Mouse (Mus musculus) adrenal gland, postnatal 10 days (tissue): Measurements from ENCODE around the gene Slc16a6. TPM values are rescaled to one million over a fixed set of nuclear protein-coding genes. Genes with fewer than 3 reads are reported as not detected.

Source experiments
- DNase-seq: peaks from one replicate; pipeline ENCODE4 v3.0.0; 2021; ENCODE audit warnings: mixed read lengths
- total RNA-seq, 2 experiments: library from RNA; stranded (reverse); gene quantifications; 2 replicates each; pipeline ENCODE4 v1.2.3; 2021

The Slc16a6 gene
- total RNA-seq, 2 experiments from 2014 or later: 2.7 to 3.9 TPM

DNA sequence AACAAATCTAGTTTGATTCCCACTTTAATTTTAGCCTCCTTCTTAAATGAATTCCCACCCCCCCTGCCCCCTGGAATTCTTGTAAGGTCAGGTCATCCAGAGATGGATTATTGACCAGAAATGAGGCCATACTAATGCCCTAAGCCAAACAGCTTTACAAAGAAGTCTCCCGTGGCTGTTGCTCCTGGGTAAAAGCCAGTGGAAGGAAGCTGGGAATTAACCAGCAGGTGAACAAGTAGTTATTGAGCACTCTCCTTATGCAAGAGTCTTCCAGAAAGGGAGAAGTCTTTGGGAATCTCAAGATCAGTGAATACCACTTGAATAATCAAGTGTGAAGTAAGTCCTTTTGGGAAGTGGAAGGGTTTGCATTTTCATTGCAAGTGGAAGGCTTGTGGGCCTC is 13.7 kb upstream of the Slc16a6 start:
- no peak for DNase-seq

GRCm38 (mm10) chr11:109485398-109486045 is 12.1 kb upstream of the Slc16a6 start:
- DNase-seq: peak; percentile 62

GRCm38 (mm10) chr11:109480440-109480839 is 7.0 kb upstream of the Slc16a6 start:
- no peak for DNase-seq

DNA sequence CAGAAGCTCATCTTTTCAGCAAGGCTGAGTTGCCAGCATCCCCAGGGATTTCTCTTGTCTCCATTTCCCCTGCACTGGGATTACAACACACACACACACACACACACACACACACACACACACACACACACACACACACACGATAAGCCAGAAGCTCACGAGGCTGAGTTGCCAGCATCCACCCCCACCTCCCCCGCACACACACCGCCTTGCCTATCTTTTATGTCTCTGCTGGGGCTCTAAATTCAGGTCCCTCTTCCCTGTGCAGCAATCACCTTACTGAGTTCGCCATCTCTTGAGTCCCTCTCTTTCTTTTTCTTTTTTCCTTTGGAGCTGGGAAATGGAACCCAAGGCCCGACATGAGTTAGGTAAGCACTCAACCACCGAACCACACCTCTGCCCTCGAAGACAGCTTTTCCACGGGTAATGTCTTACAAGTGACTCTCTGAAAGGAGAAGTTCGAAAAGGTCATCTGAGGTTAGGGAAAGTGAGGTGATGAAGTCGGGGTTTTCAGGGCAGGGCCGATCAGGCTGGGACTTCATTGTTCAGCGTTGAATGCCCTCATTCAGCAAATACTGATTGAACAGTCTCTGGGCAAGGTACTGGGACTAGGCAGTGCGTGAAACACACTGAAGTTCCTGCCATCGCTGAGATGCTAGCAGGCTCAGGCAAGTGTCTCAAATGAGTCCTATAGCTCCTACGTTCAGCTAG is 6.3 kb upstream of the Slc16a6 start:
- no peak for DNase-seq

- DNase-seq: no peak
Observed at GRCm38 (mm10) chr11:109477606-109478380, 4.4 kb upstream of the Slc16a6 start.

- DNase-seq: no peak
Observed at GRCm38 (mm10) chr11:109476653-109477052, 3.3 kb upstream of the Slc16a6 start.

DNA sequence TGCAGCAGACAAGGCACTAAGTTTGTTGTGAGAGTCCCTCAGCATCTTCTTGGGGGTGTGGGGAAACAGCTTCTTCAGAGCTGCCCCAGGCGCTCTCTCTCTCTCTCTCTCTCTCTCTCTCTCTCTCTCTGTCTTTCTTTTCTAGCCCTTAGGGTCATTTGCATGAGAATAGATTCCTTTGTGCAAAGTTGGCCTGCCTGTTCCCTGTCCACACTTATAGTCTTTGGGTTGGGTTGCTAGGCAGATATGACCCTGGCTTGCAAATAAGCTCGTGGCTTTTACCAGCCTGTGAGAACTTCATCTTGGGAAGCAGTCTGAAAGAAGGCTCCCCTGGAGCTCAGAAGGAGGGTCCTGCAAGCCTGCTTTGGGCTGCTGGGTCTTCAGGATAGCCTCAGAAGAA is 2.8 kb upstream of the Slc16a6 start:
- DNase-seq: no peak

GRCm38 (mm10) chr11:109475717-109476116 is 2.3 kb upstream of the Slc16a6 start:
- DNase-seq: no peak

DNA sequence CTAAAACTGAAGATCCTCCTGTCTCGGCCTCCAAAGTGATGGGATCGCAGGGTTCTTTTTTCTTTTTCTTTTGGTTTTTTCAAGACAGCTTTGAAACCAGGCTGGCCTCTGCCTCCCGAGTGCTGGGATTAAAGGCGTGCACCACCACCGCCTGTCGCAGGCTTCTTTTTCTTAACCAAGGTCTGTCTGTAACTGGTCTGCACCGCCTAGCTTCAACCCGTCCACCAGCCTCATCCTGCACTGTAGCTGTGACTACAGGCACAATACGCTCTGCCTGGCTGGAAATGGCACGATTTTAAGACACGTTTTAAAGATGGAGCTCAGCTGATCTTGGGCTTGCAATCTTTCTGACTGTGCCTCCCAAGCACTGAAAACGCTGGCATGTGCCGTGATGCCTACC is 1.4 kb upstream of the Slc16a6 start:
- no peak for DNase-seq

- no peak for DNase-seq
Observed at GRCm38 (mm10) chr11:109474086-109474742, 816 bp upstream of the Slc16a6 start.

DNA sequence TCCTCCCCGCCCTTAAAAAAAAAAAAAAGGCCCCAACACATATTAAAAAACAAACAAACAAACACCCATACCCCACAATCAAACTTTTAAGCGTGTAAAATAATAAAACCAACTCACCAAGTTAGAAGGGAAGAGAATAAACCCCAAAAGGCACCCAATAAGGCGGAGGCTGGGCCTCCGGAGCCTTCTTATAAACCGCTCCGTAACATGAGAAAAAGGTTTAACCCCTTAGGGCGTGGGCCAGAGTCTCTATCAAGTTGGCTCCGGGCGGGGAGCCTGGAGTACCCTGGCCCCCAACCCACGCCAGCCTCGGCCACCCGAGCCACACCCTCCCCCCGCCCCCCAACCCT is 602 bp downstream of the Slc16a6 start:
- DNase-seq: no peak

DNA sequence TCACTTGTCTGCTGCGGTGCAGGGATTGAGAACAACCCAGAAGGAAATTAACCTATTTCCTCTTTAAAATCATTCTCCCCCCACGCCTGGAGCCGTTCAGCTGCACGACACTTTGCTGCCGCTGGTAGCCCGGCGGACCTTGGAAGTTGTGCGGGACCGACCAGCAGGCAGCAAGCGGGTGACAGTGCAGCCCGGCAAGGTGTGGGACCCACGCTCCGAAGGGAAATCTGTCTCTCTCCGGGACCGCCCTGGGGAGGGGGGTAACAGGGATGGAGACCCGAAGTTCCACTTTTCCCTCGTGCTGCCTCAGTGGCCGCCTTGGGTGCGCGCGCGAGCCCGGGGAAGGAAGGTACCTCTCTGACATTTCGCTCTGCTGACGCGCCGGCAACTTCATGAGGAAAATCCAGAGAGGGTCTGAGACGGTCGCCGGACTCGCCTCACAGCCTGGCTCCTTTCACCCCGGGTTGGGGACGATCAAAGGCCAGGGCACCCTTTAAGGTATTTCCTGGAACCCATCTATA is 1.2 kb downstream of the Slc16a6 start:
- peak; percentile 41 for DNase-seq

DNA sequence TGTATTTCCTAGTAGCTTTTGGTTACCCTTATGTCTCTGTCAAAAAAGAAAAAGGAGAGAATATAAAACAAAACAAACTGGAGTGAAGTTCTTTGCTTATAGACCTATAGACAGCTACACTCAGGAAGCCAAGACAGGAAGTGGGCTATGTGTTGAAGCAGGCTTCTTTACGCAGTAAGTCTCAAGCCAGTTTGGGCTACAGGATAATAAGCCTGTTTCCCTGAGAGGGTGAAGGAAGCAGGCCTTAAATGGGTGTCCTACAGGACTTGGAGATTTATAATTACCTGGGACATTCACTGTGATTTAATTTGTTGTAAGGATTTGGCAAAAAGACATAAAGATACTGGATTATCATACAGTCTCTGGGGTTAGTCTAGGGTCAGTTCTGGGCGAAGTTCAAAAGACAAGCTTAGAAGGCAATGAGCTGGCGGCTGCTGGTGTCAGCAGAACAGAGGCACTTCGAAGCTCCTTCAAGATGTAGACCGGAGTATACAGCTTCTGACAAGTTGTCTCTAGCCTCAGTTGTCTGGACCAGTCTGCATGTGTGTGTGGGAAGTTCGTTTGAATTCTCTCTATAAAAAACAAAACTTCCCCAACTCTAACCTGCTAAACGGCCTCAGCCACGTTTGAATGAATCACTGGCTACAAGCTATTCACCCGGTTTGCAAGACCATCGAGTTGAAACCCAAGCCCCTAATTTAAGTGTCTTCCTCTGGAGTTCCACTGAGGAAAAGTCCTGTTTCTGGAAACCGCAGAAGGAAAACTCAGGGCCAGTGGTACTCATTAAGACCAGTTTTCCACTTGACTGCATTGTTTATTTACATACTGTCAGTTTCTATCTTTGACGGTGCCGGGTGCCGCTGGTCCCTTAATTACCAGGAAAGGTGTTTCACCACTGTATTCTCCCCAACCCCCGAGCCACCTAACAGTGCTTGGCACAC is 2.2 kb downstream of the Slc16a6 start:
- no peak for DNase-seq

GRCm38 (mm10) chr11:109470170-109470569 is 3.2 kb downstream of the Slc16a6 start:
- no peak for DNase-seq

- DNase-seq: no peak
Observed at GRCm38 (mm10) chr11:109468133-109468532, 5.3 kb downstream of the Slc16a6 start.

DNA sequence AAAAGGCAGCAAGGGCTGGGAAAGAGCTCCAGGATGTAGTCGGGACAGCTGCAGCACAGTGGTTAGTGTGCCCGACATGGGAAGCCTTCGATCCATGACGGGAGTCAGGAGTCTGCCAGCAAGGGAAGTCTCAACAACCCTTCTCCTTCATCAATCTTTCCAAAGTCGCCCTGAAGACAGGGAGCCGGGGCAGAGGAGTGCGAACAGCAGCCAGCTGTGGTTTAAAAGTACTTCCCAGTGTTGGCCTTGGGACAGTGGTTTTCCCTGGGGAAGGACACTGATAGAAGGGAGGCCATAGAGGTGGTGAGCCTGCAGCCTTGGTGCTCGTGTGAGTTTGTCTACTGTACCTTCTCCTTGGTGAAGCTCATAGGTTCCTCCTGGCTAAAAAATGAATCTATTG is 6.4 kb downstream of the Slc16a6 start:
- peak; percentile 22 for DNase-seq

DNA sequence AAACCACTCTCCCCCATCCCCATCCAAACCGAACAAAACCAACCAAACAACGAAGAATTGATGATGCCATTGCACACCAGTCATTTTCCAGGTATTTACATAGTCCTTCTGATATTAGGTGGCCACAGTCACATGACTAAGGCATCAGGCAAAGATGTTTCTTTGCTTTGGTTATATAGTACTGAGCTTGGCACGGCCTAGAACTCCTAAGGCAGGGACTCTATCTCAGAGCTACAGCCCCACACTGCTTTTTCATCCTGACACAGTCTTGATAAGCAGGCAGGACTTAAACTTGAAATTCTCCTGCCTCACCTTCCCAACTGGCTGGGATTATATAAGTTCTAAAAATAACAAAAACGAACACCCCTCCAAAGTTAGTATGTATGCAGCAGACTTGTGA is 8.3 kb downstream of the Slc16a6 start:
- no peak for DNase-seq

DNA sequence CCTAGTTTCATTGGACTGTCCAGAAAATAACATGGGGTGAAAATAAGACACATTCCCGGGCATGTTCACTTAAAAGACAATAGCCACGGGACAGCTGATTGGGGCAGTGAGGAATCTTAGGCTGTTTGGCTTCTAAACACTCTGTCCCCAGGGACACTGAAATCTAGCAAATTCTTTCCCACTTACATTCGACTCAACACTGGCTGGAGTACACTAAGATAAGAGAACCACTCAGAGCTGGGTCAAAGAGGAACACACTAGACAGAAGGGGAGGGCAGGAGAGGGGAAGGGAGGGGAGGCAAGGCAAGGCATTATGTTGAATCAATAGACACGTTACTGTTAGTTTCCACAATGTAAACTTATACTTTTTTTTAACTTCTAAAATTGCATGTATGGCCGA is 12.8 kb downstream of the Slc16a6 start:
- no peak for DNase-seq

GRCm38 (mm10) chr11:109458165-109458564 is 15.2 kb downstream of the Slc16a6 start:
- no peak for DNase-seq

GRCm38 (mm10) chr11:109456261-109456660 is 17.1 kb downstream of the Slc16a6 start:
- DNase-seq: no peak

DNA sequence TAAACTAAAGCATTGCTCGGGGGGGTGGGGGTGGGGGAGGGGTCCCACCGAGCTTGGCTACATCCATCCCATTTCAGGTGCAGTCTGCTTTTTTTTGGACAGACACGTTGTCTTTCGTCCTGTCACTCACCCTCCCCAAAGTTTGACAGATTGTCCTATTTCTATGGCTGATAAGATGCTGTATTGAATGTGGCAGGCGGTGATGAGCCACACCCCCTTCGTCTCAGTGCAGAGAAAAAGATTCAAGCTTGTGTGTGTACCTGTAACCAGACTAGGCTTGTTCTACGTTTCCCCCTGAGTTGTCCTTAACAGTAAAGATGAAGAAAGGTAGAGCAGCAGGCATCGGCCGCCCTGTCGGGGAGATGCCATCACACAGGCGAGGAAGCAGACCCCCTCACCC is 22.2 kb downstream of the Slc16a6 start:
- DNase-seq: no peak
